Mouse (Mus musculus) T-helper 1 cell (primary cell): Measurements from ENCODE around the gene Nhlrc2.
"Not testable (repeated sequence)": the region's sequence is repeated elsewhere in the genome, so short reads cannot be mapped to it uniquely, and the experiment has no call there.

Source experiments
- in situ Hi-C: fragments of 300-600 bp; cut with MboI, MseI; formaldehyde crosslinking; loops from one replicate; pipeline ENCODE4 v1.15.1; 2025; ENCODE audit warnings: high pct_unique_total_duplicates

Nhlrc2 gene

DNA sequence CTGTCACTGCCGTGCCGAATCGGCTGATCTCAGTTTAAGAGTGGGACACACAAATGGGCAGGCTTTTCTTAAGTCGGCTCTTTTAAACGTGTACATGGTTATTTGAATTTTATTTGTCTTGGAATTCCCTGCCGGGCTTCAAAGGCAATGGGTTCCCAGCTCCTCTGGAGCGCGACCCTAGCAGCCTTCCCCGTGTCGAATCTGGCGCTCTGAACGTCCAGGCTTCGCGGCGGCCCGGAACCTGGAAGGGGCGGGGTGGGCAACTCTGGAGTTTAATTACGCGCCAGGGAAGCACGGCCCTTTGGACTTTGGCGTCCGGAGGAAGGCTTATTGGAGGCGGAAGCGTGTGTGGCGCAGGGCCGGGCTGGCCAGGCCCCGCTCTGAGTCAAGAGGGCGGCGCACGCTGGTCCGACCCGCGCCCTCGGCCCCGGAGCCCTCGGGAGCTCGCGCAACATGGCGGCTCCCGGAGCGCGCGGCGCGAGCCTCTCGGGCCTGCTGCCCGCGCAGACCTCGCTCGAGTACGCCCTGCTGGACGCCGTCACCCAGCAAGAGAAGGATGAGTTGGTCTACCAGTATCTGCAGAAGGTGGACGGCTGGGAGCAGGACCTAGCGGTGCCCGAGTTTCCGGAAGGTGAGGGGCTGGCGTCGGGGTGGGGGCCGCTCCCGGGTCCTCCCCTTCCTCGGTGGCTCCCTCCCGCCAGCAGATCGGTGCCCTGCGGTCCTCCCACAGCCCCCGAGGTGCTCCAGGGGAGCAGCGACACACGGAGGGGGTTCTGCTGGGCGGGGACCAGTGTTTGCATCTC is at the start of gene Nhlrc2:
Gene Nhlrc2 (plus strand): TSS at position 32 of the 803 bp plus-strand sequence.
- in situ Hi-C loops: no loop called here

DNA sequence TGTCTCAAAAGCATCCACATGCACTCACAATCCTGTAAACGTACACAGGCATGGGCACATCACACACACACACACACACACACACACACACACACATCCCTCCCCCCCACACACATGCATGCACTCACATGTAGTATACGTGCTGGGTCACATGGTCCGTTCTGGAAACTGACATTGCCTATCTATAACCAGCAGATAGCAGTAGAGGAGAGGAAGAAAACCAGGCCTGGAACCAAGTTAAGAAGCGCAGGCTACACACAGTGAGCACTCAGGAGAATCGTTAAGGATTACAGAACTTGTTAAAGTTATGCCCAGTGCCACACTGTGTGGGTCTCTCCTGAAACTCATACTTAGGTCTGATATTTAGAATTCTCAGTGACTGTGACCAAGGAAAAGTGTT is 45.0 kb upstream of the Nhlrc2 start:
- in situ Hi-C loops: not testable (repeated sequence)

DNA sequence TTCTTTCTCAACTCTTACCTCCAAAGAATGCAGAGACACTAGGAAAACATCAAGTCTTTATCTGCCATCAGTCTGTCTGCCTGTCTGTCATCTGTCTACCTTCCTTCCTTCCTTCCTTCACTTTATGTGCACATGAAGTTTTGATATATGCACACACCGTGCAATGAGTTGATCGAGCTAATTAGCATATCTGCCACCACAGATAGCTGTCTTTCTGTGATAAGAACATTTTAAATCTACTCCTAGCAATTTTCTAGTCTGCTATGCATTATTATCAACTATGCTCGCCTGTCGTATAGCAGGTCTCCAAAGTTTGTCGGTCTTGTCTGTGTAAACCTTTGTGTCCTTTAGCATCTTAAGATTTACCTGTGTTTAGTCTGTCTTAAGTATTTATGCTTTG is 44.5 kb upstream of the Nhlrc2 start:
- in situ Hi-C loops: not testable (repeated sequence)

DNA sequence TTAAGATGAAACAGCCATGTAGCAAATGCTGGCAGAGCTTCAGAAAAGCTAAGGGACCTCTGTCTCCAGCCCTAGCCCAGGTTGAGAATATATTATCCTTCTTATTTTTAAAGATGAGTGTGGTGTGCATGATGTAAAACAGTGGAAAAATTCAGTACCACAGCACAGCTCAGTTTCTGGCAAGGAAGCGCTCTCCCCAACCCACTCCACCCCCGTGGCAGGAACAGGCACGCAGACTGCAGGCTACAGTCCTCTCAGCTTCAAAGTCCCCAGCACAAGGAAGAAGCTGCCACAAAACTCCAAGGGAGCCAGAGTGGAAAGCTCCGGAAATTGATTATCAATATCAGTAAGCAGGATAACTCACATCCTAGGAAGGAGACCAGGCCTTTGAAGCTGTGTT is 36.9 kb upstream of the Nhlrc2 start:
- in situ Hi-C loops: not testable (repeated sequence)

DNA sequence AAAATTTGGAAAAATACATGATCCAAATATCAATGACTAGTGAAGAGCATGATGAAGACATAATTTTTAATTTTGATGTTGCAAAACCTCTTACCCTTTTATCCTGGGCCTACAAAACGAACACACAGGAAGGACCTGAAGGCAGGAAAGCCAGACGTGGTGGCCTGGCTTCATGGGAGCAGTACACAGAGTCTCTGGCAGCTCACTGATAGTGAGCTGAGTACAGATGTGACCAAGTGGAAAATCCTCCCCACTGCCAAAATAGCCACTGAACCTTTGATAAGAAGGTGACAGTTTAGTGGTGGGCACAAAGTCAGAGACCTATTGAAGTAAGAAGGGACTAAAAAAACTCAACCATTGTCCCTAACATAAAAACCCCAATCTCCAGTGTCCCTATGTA is 34.5 kb upstream of the Nhlrc2 start:
- in situ Hi-C loops: not testable (repeated sequence)

DNA sequence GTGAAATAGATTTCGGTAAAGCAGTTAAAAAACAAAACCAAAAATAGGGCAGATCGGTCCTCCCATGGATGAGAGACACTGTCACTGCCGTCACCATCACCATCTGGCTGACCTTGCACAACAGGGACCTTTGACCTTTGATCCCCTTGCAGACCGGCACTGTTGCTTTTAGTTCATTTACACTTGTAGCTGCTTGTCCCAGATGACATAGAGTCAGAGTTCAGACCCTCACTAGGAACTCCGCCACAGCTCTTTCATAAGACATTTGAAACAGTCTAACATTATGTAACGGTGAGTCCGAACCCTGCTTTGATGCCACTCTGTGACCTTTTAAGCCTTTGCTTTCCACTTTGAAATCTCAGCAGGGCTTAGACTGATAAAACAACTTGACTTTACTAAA is 28.7 kb upstream of the Nhlrc2 start:
- in situ Hi-C loops: not testable (repeated sequence)

DNA sequence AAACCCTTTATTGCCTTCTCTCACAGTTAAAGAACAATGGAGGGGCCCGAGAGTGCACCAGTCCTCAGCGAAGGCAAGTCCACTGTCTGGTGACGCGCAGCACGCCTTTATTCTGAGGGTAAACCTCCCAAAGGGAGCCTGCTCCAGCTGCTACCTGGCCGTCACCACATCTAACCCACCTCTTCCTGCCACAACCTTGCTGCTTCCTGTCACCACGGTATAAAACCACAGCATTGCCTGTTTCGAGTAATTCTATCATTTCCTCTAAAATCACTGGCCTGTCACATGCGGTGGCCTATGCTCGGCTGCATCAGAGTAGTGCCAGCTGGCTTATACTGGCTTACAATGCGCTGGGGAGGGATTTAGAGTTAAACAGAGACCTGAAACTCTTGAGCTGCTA is 17.5 kb upstream of the Nhlrc2 start:
- in situ Hi-C loops: not testable (repeated sequence)

DNA sequence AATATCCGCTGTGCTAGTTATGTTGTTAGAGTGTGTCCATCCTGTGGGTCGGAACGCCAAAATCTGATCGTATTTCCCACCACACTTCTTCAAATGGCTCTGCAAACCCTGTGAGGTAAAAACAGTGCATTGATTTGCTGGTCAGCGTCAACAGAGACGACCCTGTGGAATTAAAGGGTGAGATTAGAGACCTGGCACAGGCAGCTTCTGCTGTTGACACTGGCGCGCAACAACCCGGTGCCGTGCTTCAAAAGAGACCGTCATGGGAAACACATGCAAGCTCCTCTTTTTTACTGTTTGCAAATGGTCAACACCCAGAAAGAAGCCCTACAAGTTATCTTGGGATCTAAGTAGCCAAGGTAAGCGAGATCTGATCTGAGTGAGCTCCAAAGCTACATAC is 16.8 kb upstream of the Nhlrc2 start:
- in situ Hi-C loops: no loop called here

DNA sequence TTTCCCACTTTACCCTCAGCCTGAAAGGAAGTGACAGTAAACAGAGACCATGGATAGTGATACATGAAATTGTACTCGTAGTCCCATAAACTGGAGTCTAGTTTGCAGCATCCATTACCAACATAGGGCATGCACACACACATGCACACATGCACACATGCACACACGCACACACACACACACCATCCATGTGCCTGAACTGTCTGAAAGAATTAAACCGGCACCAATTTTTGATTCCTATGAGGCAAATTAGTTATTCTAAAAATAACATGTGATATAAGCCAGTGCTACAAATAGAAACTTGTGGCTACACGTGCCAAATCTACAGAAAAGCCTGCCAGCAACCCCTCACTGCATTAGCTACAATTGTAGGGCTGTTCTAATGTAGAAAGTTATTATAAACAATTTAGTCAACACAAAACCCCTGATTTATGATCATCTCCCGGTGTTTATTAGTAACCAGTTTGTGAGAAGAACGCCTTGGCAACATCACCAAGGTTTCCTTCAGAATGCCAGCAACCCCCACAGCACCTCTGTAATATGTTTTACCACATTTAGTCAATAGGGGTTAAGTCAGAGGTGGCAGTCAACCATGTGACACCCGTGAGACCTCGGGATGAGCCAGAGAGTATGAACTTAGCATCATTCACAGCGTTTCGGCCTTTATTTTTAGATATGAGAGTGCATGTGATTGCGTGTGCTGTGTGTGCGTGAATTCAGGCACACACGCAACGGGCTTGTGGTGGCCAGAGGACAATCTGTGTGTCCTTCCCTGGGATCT is 14.6 kb upstream of the Nhlrc2 start:
- in situ Hi-C loops: no loop called here

DNA sequence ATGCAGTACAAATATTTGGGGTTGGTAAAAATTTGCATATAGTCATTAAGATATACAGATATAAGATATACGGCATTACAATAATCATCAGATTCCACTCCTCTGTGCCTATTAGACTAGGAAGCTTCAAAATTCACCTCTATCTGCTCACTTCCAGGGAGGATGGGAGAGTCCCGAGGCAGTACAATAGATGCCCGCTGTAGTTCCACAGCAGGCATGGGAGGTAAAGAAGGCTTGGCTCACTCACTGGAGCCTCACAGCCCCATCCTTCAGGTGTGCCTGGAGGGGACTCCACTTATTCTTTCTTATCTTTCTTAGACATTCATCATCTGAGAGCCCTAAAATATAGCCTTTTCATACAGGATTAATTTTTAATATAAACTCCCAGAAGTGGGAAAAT is 13.7 kb upstream of the Nhlrc2 start:
- in situ Hi-C loops: no loop called here

DNA sequence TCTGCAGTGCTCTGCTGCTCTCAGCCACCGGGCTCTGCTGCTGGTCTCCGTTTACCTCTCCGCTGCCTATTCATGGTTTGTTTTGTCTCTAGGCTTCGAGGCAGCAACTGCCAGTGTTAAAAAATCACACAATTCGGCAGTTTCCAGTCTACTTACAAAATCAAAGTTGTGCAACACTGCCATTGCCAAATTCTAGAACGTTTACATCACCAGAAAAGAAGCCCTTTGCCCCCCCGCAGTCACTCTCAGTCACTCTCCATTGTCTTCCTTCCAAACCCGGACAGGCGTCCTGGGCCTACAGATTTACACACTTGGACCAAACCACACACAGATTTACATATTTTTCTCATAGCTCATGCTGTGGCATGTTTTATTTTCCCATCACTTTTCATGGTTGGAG is 13.0 kb upstream of the Nhlrc2 start:
- in situ Hi-C loops: no loop called here

DNA sequence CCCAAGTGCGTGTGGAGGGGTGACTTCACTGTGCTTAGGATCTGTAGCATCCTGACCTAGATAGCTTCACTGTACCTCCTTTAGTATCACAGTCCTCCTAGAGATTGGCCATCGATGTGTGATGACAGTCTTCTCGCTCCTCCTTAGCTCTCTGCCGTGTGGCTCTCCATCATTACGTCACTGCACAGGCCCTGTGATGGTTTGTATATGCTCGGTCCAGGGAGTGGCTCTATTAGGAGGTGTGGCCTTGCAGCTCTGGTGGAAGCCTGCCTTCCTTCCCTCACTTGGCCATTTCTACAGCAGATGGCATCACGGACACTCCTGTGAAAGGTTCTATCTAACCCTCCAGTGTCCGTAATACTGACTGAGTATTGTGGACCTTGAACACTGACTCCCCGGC is 12.3 kb upstream of the Nhlrc2 start:
- in situ Hi-C loops: no loop called here

DNA sequence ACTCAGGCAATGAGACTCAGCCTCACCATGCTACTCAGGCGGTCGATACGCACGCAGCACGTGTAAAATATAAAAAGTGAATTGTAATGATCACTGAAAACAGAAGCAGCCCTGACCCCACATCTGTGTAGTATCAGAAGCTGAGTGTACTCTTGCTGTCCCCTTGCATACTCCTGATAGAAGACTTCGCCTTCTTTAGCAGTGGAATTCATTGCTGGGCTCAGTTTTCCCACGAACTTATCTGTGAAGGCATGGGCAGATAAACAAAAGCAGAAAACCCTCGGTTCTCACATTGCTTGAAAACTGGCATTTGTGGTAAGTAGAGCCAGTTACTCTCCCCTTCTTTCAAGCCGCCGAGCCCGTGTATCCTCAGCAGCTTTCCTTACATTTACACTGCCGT is 4.7 kb upstream of the Nhlrc2 start:
- in situ Hi-C loops: no loop called here

DNA sequence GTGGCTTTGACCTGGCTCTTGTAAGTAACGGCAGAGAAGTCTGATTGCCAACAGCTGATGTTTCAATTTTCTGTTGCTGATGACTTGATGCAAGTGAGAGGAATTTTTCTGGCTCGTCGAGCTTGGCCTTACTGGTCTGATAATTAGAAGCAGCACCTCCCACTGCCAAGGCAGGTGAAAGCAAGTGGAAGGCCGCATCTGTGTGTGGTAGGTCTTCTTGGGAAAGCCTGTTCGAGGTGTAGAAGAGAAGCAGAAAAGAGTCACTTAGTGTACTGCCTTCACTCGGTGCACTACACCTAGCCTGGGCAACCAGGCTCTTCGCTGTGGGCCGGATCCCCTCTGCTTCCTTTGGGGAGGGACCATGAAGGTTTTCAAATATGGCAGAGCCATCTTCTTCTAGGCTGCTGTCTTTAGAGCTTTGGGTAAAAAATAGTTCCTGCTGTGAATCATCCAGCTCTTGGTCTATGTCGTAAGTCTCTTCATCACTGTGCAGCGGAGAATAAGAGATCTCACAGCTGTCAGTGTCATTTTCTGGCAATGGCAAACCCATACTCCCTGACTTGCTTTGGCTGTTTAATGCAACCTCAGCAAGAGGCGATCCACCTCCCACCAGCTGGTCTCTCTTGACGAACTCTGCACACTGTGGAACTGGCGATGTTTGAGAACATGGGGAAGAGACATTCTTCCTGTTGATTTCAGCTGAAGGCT is 3.2 kb upstream of the Nhlrc2 start:
- in situ Hi-C loops: no loop called here

DNA sequence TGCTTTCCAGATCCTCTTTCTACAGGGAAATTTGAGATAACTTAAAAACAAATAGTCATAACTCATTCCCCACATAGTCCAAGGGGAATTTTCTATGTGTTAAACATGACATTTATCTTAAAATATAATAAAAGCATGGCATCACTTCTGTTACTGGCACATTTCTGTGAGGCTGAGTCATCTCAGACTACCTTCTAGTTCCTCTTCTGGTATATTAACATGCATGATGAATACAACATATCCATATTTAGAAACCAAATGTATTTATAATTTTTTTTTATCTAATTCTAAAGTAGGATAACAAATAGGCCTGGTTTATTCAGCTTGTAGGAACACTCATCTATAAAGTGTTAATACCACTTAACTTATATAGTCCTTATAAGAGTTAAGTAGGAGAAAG is 2.0 kb upstream of the Nhlrc2 start:
- in situ Hi-C loops: no loop called here

DNA sequence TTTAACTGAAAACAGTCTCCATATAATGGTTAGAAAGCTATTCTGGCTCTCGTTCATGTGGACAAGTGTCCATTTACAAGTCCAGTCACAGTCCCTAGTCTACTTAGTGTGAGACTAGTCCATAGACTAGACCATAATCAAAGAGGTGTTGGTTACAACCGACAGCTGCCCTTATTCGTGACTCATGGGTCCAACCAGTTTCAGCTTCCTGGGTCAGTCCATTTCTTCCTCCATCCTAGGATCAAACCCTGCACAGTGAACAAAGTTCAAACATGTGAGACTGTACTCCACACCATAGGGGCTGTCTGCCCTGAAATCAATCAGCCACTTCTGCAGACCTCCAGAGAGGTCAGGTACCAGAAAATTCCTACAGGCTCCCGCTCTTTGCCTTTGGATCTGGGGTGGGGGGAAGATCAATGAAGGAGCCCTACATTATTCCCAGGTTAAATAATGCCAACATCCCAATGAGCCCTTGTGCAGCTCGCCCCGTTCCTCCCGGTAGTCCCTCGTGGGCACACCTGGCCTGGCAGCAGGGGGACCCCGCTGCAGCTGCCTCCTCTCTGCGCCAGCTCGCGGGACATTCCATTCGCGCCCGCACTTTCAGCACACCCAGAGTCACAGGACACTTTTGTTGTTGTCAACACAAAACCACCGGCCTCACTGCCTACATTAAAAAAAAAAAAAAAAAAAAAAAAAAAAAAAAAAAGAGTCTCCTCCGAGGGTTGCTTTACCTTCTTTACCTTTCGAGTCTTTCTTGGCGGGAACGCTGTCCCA is 418 bp upstream of the Nhlrc2 start, which contains the start of gene Dclre1a:
Gene Dclre1a (minus strand): TSS at position 767 of the 774 bp plus-strand sequence.
- in situ Hi-C loops: no loop called here

DNA sequence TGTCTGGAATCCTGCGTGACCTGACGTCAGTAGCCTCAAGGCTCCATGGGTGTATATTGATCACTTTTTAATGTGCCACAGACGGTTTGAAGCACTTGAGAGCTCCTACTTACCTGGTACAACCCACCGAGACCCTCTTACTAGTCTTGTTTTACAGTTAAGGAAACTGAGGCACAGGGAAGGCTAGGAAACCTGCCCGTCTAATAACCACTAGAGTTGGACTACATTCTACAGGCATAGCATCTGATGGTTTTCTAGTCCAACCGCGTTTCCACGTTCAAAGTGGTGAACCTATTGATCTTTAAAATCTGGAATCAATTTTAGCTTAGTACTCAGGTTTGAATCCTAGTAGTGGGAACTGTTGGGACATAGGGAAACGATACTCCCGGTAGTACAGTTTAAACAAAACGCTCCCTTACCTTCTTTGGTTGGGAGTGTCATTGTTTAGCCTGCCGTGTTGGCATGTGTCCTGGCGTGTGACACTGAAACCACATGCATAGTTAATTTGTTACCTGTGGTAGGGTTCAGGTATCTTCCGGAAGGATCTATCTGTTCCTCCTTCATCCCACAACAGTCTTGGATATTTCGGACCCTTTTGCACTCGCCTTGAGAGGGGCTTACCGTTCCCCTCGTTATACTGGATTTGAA is 1.1 kb downstream of the Nhlrc2 start:
- in situ Hi-C loops: no loop called here

DNA sequence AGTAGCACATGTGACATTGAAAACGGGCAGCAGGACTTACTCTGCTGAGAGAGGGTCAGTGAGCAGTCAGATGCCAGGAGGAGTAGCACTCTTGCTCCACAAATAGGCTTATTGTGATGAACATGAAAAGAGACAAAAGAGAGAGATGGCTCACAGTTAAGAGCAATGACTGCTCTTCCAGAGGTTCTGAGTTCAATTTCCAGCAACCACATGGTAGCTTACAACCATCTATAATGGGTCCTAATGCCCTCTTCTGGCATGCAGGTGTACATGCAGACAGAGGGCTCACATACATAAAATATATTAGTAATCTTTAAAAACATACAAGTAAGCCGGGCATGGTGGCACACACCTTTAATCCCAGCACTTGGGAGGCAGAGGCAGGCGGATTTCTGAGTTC is 5.1 kb downstream of the Nhlrc2 start:
- in situ Hi-C loops: loop anchor here (25.0 kb wide), 2 partner anchors 234 to 609 kb away; no protein-coding TSS in a partner anchor

DNA sequence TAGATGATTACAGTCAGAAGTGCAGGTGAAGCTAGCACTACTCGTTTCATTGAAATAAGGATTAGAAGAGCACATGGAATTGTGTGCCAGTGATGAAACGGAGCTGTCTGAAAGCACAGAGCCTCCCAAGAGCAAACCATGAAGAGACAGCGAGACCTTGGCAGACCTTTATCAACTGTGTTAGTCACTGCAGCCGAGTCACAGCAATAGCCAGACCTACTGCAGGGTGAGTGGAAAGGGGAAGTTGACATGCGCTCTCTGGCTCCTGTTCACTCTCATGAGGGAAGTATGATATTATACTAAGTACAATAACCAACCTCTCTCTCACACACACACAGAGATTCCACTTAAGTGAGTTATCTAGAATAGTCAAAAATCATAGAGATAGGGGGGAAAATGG is 7.9 kb downstream of the Nhlrc2 start:
- in situ Hi-C loops: loop anchor here (25.0 kb wide), 2 partner anchors 231 to 606 kb away; no protein-coding TSS in a partner anchor

DNA sequence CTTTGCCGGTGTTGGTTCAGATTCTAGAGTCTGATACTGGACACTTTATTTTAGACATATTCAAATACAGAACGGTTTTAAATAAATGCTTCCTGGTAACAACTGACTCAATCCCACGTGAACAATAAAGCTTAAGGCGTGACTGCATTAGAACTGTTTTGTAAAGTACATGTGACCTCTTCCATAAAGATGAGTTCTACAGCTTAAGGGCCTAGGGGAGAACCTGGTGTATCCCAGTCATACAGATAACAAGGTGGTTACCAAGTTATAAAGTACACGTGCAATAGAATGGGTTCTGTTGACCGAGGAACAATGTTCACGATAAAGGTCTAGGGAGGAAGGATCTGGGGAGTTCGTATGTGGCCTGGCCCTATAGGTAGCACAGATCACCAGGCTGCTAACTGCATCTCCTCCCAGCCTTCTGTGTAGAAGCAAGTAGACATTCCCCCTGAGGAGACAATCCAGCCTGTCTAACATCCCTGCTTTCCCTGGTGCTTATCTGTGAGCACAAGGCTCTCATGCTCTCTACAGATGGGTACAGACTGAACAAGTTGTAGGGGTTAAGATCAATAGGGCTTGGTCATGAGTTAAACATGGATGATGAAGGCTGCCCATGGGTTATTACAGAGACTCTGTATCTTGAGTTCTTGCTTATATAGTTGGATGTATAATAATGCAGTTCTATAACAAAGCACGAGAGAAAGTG is 14.5 kb downstream of the Nhlrc2 start:
- in situ Hi-C loops: loop anchor here (25.0 kb wide), 2 partner anchors 225 to 600 kb away; no protein-coding TSS in a partner anchor
